Mouse (Mus musculus) layer of hippocampus, adult 9-11 months (tissue): ENCODE data around the gene Ern1.
"Not testable (repeated sequence)": the region's sequence is repeated elsewhere in the genome, so short reads cannot be mapped to it uniquely, and the experiment has no call there.

Source experiments
- DNase-seq: peaks from one replicate; pipeline ENCODE4 v3.0.0; 2022

The Ern1 gene

DNA sequence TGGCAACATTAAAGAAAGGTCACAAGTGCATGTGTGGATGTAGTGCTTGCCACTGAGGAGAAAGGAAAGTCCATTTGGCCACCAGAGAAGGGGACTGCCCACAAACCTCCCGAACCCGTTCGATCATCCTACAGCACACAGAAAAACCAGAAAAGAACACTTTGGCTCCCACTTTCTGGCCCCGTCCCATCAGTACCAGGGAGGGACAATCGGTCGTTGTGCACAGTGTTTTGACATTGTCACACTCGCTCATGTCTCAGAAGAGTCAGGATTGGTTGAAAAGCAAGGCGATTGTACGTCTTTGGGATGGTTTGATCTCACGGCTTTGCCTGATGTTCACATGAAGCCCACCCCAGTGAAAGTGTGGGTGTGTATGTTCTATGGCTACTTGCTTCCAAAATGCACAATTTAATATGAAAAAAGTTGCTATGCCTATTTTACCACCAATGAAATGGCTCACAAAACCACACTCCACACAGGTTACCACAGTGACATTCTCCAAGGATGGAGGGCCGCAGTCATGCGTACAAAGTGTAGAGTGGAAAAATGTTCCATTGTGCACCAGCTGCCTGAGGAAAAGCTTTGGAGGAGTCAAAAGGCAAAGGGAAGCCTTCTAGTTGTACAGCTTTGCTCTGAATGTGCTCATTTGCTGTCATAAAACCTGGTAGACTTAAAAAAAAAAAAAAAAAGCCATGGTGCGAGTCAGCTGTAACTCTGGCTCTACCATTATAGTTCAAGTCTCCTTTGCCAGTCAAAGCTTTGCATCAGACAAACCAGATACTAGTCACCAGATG lies 15.2 kb upstream of the Ern1 start:
- DNase-seq, result no peak

DNA sequence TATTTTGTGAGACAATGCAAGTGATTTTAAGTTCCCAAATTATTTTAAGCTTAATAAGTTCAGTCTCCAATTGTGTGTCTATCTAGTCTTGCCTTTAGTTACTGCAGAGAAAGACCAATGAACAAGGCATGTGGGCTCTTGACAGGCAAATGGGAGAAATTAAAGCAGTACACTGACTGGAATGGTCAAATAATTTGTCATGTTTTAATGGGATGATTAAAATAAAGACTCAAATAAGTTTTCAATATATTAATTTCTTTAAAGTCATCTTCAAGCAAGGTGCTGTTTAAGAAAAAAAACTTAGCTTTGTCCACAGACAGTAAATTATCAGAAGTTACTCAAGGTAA lies 14.5 kb upstream of the Ern1 start:
- DNase-seq, result no peak

- peak; percentile 75 for DNase-seq
Measured at GRCm38 (mm10) chr11:106501308-106502158, 13.9 kb upstream of the Ern1 start.

GRCm38 (mm10) chr11:106500393-106501307 lies 13.0 kb upstream of the Ern1 start:
- peak; percentile 99 for DNase-seq

DNA sequence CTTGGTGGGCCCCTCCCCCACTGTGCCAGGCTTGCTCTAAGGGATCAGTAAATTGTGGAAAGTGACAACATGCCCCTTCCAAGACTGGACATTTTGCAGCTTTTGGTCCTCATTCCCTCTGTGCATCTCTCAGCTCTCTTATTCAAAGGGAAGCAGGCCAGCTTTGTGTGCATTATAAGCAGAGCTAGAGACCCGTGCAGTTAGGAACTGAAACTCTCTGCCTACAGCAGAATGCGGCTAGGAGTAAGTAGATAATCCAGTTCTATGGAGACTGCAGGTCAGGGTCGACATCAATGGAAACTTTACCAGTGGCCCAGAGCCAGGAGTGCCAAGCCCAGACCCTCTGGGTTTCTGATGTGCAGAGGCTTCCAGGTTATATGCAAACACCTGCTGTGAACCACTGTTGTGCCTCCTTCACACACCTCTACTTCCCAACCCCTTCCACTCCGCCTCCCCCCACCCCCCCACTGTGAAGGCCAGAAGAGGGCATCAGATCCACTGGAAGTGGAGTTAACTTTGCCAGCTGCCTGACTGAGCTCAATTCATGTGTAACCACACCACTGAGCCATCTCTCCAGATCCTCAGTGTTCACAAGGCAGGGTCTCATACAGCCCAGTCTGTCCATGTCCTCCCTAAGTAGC lies 11.2 kb upstream of the Ern1 start:
- no peak for DNase-seq

- no peak for DNase-seq
Measured at GRCm38 (mm10) chr11:106497926-106498325, 10.3 kb upstream of the Ern1 start.

DNA sequence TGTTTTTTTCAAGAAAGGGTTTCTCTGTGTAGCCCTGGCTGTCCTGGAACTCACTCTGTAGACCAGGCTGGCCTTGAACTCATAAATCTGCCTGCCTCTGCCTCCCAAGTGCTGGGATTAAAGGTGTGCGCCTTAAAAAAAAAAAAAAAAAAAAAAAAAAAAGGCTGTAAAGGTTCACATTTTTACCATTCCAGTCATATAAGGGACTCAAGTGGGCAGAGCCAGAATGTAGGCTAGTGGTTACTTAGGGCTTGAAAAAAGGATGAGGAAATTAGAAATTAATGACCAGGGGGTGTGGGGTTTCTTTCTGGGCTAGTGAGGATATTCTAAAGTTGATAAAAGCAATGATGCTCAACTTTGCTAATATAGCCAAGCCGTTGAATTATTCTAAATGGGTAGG lies 9.4 kb upstream of the Ern1 start:
- not testable (repeated sequence) for DNase-seq

GRCm38 (mm10) chr11:106492984-106493669 lies 5.5 kb upstream of the Ern1 start:
- no peak for DNase-seq

DNA sequence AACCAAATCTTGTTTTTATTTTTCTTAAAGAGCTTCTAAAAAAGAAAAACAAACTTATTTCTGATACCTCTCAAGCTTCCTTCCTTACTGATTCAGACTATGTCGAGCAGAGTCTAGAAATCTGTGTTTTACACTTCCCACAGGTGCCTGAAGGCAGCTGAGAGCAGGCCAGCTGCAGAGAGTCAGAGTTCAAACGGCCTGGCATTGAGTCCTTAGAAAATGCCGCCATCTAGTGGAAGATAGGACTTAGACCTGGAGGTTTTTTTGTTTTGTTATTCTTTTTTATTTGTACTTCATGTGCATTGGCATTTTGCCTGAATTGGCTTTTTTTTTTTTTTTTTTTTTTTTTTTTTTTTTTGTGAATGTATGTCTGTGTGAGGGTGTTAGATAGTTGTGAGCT lies 3.7 kb upstream of the Ern1 start:
- DNase-seq, result peak; percentile 37

DNA sequence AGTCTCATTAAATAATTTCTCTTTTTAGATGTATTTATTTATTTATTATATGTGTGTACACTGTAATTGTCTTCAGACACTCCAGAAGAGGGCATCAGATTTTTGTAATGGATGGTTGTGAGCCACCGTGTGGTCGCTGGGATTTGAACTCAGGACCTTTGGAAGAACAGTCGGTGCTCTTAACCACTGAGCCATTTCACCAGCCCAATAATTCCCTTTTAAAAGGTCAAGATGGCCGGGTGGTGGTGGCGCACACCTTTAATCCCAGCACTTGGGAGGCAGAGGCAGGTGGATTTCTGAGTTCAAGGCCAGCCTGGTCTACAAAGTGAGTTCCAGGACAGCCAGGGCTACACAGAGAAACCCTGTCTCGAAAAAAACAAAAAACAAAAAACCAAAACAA lies 2.9 kb upstream of the Ern1 start:
- DNase-seq, result not testable (repeated sequence)

DNA sequence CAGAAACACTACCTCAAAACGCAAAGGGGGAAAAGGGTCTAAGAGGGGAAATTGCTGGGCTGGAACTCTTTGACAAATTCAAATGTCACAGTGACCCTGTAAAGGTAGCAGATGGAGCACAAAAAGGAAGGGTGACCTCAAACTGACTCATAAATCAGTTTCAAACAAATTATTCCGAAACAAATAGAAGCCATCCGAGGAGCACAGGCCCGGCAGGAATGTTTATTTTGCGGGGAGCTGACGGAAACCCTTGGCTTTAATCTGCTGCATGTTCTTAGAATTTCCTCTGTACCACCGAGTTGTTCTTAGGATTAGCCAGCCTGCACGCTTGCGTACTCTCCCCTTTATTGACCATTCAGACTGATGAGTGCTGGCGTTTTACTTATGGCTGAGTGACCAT lies 2.4 kb upstream of the Ern1 start:
- DNase-seq, result no peak

DNA sequence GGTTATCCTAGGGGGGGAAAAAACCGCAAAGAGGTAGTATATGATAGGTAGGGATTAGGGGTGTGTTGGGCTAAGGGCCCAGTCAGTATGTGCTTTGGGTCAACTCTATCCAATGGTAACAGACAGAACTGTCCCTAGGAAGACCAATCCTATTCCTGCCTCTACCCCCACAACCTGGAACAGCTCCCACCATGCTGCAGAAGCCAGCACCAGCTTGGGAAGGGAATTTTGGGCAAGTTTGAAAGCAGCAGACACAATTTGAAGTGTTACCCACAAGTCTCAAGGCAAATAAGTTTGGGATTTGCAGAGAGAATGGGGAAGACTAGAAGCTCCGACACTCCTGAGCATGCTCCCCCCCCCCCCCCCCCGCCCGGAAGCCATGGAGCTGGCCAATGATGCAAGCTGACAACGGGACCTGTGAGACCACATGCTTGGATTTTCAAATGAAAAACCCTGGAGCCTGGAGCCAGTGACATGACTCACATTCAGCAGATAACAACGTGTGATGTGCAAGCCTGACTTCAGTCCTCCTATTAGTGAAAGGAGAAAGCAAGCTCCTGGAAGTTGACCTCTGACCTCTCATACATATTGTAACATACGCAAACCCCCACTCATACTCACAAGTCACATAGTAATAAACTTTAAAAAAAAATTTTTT lies 1.5 kb upstream of the Ern1 start:
- DNase-seq, result no peak

- DNase-seq, result no peak
Measured at GRCm38 (mm10) chr11:106488126-106488561, 492 bp upstream of the Ern1 start.

DNA sequence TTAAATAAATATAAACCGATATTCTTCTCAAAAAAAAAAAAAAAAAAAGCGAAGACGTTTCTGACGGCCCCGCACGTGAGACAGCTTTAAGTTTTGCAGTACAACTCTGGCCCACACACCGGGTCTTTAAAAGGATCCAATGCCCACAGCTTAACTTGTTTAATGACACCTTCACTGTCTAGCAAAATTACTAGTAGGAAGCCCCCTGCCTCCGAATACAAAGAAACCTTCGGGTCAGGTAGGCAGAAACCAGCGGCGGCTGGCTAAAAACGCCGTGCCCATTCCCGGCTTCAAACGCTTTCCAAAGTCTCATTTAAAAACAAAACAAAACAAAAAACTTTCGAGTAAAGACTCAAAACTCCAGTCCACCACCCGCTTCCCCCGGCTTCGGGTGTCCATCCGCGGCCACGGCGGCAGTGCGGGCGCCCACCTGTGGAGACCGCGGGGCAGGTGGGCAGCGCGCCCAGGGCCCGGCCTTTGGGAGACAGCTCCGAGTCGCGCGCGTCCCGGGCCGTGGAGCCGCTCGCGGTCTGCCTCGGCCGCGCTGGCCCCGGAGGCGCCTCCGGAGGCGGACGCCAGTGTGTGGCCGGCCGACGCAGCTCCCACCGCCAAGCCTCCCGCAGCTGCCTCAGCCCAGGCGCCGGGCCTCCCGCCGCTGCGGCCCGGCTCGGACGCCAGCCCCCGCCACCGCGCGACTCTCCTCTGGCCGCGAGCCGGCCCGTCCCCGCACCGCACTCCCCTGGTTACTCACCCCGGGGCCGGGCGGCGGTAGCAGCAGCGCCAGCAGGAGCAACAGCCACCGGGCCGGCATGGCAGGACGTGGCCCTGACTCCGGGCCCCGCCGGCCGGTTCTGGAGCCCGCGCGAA lies 553 bp downstream of the Ern1 start:
- DNase-seq, result no peak

DNA sequence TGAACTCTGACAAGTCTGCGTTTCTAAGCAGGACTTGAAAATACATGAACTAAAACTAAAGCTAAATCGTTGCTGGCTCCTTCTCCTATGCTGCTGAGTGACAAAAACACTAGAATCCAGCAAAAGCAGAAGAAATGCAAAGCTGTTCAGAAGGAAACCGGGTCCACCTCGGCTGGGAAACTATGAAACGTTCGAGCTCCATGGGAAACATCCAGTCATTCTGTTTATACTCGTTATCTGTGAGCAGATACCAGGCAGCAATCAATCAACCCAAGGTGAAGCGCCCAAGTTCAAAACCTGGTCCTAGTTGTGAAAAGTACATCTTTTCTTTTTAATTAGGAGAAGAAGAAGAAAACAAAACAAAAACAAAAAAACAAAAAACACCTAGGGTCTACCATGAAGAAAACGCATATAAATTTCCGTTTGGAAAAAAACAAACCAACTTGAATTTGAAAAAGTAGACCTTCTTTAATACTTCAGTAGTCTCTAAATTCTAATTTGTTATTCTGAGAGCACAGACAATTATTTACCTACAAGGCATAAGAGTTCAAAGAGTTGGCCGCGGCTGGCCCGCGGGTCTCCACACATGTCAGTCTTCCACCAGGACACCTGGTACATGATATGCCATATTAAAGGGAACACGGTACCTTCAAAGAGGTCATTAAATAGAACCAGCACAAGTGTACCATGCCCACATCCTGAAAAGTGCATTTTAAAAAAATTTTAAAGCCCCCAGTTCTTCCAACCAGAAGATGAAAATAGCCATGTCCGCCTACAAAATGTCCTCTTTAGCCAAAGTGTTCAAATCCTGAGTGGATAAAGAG lies 1.4 kb downstream of the Ern1 start:
- DNase-seq, result no peak

- no peak for DNase-seq
Measured at GRCm38 (mm10) chr11:106485611-106486010, 2.0 kb downstream of the Ern1 start.

GRCm38 (mm10) chr11:106484875-106485274 lies 2.8 kb downstream of the Ern1 start:
- no peak for DNase-seq

GRCm38 (mm10) chr11:106482867-106483266 lies 4.8 kb downstream of the Ern1 start:
- DNase-seq, result no peak

GRCm38 (mm10) chr11:106481651-106482050 lies 6.0 kb downstream of the Ern1 start:
- no peak for DNase-seq

DNA sequence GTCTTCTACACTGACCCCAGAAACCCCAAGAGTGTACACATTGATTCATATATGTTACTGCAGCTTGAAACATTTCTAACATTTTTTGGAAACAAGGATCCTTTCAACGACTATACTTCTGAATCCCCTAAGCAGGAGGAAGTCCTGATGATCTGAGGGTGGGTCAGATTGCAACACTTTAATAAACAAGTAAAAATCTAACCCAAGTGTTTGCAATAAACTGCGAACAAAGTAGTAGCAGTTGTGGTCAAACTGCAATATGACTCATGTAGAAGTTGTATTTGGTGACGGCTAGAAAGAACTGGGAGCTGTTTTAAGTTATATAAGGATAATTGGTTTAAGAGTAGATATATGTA lies 7.1 kb downstream of the Ern1 start:
- no peak for DNase-seq
